Mouse (Mus musculus): ENCODE data around the gene Dtx3. TPM values are rescaled to one million over a fixed set of nuclear protein-coding genes. Genes with fewer than 3 reads are reported as not detected.

The Dtx3 gene
- polyA plus RNA-seq, 1 experiment, result 101 TPM

DNA sequence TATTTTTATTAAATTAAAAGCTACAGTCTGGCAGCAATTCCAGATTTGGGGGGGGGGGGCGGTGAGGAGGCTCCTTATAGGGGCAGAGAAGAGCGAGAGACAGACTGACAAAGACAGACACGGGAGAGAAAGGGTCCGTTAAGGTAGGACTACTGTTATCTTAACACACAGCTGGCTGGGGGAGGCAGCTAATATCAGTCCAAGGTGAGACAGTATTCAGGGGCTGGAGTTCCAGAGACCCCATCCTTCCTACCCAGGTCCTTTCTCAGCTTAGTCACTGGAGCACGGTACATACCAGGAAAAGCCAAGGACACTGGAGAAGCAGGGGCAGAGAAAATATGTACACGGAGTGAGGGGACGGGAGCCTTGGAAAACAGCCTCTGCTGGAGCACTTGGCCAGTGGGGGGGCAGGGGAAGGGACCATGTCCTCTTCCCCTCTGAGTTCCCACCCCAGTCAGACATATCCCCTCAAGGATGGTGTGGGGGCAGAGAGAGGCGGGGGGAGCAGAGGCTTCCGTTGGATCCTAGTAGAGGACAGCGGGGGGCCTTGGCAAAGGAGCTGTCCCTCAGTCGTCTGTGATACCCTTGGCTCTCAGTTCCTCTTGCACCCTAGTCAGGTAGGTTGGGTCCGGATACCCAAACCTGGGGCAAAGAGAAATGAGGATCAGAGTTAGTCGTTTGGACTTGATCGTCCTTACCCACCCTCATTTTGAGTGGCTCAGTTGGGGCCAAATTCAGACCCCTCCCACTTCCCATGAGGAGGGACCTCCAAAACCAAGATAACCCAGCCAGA, 4.9 kb downstream of the Dtx3 start:
- no peak for DNase-seq
- Histone ChIP-seq H3K36me3 (ENCODE audit: control insufficient read depth, insufficient read depth, low read length) (no peaks in the 10 kb centered on the region), H3K4me3 (ENCODE audit: insufficient read depth, low read depth, low read length) (no peak overlapping the region), H3K4me1 (ENCODE audit: control insufficient read depth, insufficient read depth, low read length) (peaks cover 9% of the 10 kb centered on the region), H3K27ac (ENCODE audit: insufficient read depth, low read depth, low read length) (no peak overlapping the region), H3K27me3 (replicated peaks; ENCODE audit: control insufficient read depth, insufficient read depth, low read length) (no peaks in the 10 kb centered on the region)
- 75% methylated on average over 14 of the region's 14 CpGs for WGBS
- TF ChIP-seq CTCF (conservative IDR thresholded peaks at IDR 0.05; ENCODE audit: insufficient read depth, insufficient read length, low read depth, low read length) (no peak), POLR2A (IDR thresholded peaks at IDR 0.05; ENCODE audit: low read depth, low read length) (no peak)

GRCm38 (mm10) chr10:127189651-127190381, 5.7 kb downstream of the Dtx3 start, which contains the start of gene Arhgef25:
Arhgef25 (minus strand) TSS chr10:127190083.
- no peak for DNase-seq
- H3K27ac ChIP-seq (ENCODE audit: insufficient read depth, low read depth, low read length), result peak within 1 kb of the TSS; percentile 85

GRCm38 (mm10) chr10:127189116-127189650, 6.3 kb downstream of the Dtx3 start:
- H3K4me1 ChIP-seq (ENCODE audit: control insufficient read depth, insufficient read depth, low read length), result peaks cover under 1% of the 10 kb centered on the region
- TF ChIP-seq CTCF (conservative IDR thresholded peaks at IDR 0.05; ENCODE audit: insufficient read depth, insufficient read length, low read depth, low read length), result no peak
- TF ChIP-seq POLR2A (IDR thresholded peaks at IDR 0.05; ENCODE audit: low read depth, low read length), result no peak
- H3K27me3 ChIP-seq (replicated peaks; ENCODE audit: control insufficient read depth, insufficient read depth, low read length), result no peaks in the 10 kb centered on the region
- H3K27ac ChIP-seq (ENCODE audit: insufficient read depth, low read depth, low read length), result peak overlapping the region; percentile 85
- no peaks in the 10 kb centered on the region for H3K36me3 ChIP-seq (ENCODE audit: control insufficient read depth, insufficient read depth, low read length)
- H3K4me3 ChIP-seq (ENCODE audit: insufficient read depth, low read depth, low read length), result peak overlapping the region; percentile 56
- DNase-seq, result no peak
- WGBS, result 2% methylated on average over 26 of the region's 26 CpGs

More at GRCm38 (mm10) chr10:127189651-127190381, 5.7 kb downstream of the Dtx3 start, which contains the start of gene Arhgef25:
- no peak for TF ChIP-seq CTCF (conservative IDR thresholded peaks at IDR 0.05; ENCODE audit: insufficient read depth, insufficient read length, low read depth, low read length)
- TF ChIP-seq POLR2A (IDR thresholded peaks at IDR 0.05; ENCODE audit: low read depth, low read length), result no peak
- Histone ChIP-seq H3K36me3 (ENCODE audit: control insufficient read depth, insufficient read depth, low read length) (no peaks in the 10 kb centered on the region), H3K4me1 (ENCODE audit: control insufficient read depth, insufficient read depth, low read length) (peaks cover 6% of the 10 kb centered on the region), H3K4me3 (ENCODE audit: insufficient read depth, low read depth, low read length) (peak within 1 kb of the TSS; percentile 56), H3K27me3 (replicated peaks; ENCODE audit: control insufficient read depth, insufficient read depth, low read length) (no peaks in the 10 kb centered on the region)
- WGBS, result 25% methylated on average over 35 of the region's 35 CpGs

- Histone ChIP-seq H3K27ac (ENCODE audit: insufficient read depth, low read depth, low read length) (no peak overlapping the region), H3K4me1 (ENCODE audit: control insufficient read depth, insufficient read depth, low read length) (no peaks in the 10 kb centered on the region), H3K4me3 (ENCODE audit: insufficient read depth, low read depth, low read length) (peak overlapping the region; percentile 56), H3K36me3 (ENCODE audit: control insufficient read depth, insufficient read depth, low read length) (no peaks in the 10 kb centered on the region), H3K27me3 (replicated peaks; ENCODE audit: control insufficient read depth, insufficient read depth, low read length) (no peaks in the 10 kb centered on the region)
- DNase-seq, result peak; percentile 44
- under 1% methylated on average over 46 of the region's 46 CpGs for WGBS
- TF ChIP-seq POLR2A (IDR thresholded peaks at IDR 0.05; ENCODE audit: low read depth, low read length), result no peak
- TF ChIP-seq CTCF (conservative IDR thresholded peaks at IDR 0.05; ENCODE audit: insufficient read depth, insufficient read length, low read depth, low read length), result no peak
These were observed 6.9 kb downstream of the Dtx3 start for GRCm38 (mm10) chr10:127188465-127189115.

- 5% methylated on average over 20 of the region's 21 CpGs for WGBS
- Histone ChIP-seq H3K27me3 (replicated peaks; ENCODE audit: control insufficient read depth, insufficient read depth, low read length) (no peaks in the 10 kb centered on the region), H3K4me3 (ENCODE audit: insufficient read depth, low read depth, low read length) (peak overlapping the region; percentile 56), H3K4me1 (ENCODE audit: control insufficient read depth, insufficient read depth, low read length) (no peaks in the 10 kb centered on the region), H3K36me3 (ENCODE audit: control insufficient read depth, insufficient read depth, low read length) (no peaks in the 10 kb centered on the region), H3K27ac (ENCODE audit: insufficient read depth, low read depth, low read length) (no peak overlapping the region)
- no peak for DNase-seq
- TF ChIP-seq POLR2A (IDR thresholded peaks at IDR 0.05; ENCODE audit: low read depth, low read length), result no peak
- TF ChIP-seq CTCF (conservative IDR thresholded peaks at IDR 0.05; ENCODE audit: insufficient read depth, insufficient read length, low read depth, low read length), result no peak
These were observed 7.5 kb downstream of the Dtx3 start for GRCm38 (mm10) chr10:127188079-127188453.

- Histone ChIP-seq H3K27ac (ENCODE audit: insufficient read depth, low read depth, low read length) (no peak overlapping the region), H3K36me3 (ENCODE audit: control insufficient read depth, insufficient read depth, low read length) (no peaks in the 10 kb centered on the region), H3K27me3 (replicated peaks; ENCODE audit: control insufficient read depth, insufficient read depth, low read length) (no peaks in the 10 kb centered on the region), H3K4me3 (ENCODE audit: insufficient read depth, low read depth, low read length) (no peak overlapping the region), H3K4me1 (ENCODE audit: control insufficient read depth, insufficient read depth, low read length) (no peaks in the 10 kb centered on the region)
- WGBS, result 69% methylated on average over 10 of the region's 10 CpGs
- no peak for DNase-seq
- TF ChIP-seq CTCF (conservative IDR thresholded peaks at IDR 0.05; ENCODE audit: insufficient read depth, insufficient read length, low read depth, low read length) (no peak), POLR2A (IDR thresholded peaks at IDR 0.05; ENCODE audit: low read depth, low read length) (no peak)
These were observed 8.0 kb downstream of the Dtx3 start for GRCm38 (mm10) chr10:127187371-127188078.

All from kidney, adult 2 months (tissue).